18 mouse cellular contexts compared by ENCODE assay signal in genomic region chr8:34703351-34703750, GRCm38 (mm10).
DNase-seq lines count a peak whose midpoint lies in the region; ATAC-seq and TF ChIP-seq lines count a peak whose summit lies in the region.
"Had no signal": no experiment of that assay in that cellular context is flagged by ENCODE, and none has a peak within 500 bp of the region (broad histone marks: within the 10 kb centered on the region; RNA-seq: fewer than 3 reads in every experiment).

No protein-coding gene starts in this region.

- no peaks in the 10 kb centered on the region for H3K79me2 ChIP-seq in C2C12 (ENCODE audit: control insufficient read depth, insufficient read depth)

- no peak overlapping the region for H3ac ChIP-seq in C2C12 (ENCODE audit: control insufficient read depth, insufficient read length, low read depth)

- H3K36me3 ChIP-seq in forebrain, embryonic 10.5 days (replicated peaks): no peaks in the 10 kb centered on the region
- H3K36me3 ChIP-seq in forebrain, postnatal 0 days (ENCODE audit: insufficient read depth): no peaks in the 10 kb centered on the region
- no peaks in the 10 kb centered on the region for H3K36me3 ChIP-seq in C2C12 (ENCODE audit: control insufficient read depth, insufficient read depth)
- H3K36me3 ChIP-seq in forebrain, embryonic 13.5 days (ENCODE audit: poor library complexity, severe bottlenecking): no peaks in the 10 kb centered on the region
- H3K36me3 ChIP-seq: embryonic facial prominence, embryonic 15.5 days; neural tube, embryonic 13.5 days had no signal

- DNase-seq in forebrain, embryonic 10.5 days (ENCODE audit: extremely low spot score, low spot score): peak; percentile 49
- no peak for DNase-seq in forebrain, postnatal 0 days
- DNase-seq in R1 (ENCODE audit: low read depth, low spot score): peak; percentile 55
- DNase-seq in testis, postnatal 14 days (ENCODE audit: low spot score): no peak
- DNase-seq in adrenal gland, adult (ENCODE audit: inconsistent age in 2 of 2, low spot score in 1 of 2): no peak
- no peak for DNase-seq in urinary bladder, postnatal 25 days (ENCODE audit: low spot score)
- DNase-seq: gastrocnemius, postnatal 14 days; heart, postnatal 14 days; liver; lung, adult 2 months had no signal

- H3K4me1 ChIP-seq in forebrain, embryonic 10.5 days: peaks cover 25% of the 10 kb centered on the region
- H3K4me1 ChIP-seq in forebrain, postnatal 0 days (ENCODE audit: insufficient read depth): no peaks in the 10 kb centered on the region
- peaks cover 9% of the 10 kb centered on the region; the same call in 1 of the 2 replicates for H3K4me1 ChIP-seq in forebrain, embryonic 13.5 days

- no peak for ATAC-seq in forebrain, postnatal 0 days
- peak; percentile 63; the same call in 1 of the 2 replicates for ATAC-seq in forebrain, embryonic 13.5 days
- ATAC-seq: CD4-positive, CD25-positive, alpha-beta regulatory T cell, adult 4 months; intestine, embryonic 16.5 days had no signal

- WGBS in forebrain, embryonic 10.5 days: 3% methylated on average over 8 of the region's 8 CpGs
- 5% methylated on average over 8 of the region's 8 CpGs for WGBS in forebrain, postnatal 0 days
- 3% methylated on average over 8 of the region's 8 CpGs for WGBS in forebrain, embryonic 13.5 days

- peak overlapping the region; percentile 79 for H3K27ac ChIP-seq in forebrain, embryonic 10.5 days
- H3K27ac ChIP-seq in forebrain, postnatal 0 days (ENCODE audit: low read depth, low read length): no peak overlapping the region
- H3K27ac ChIP-seq in forebrain, embryonic 13.5 days: peak overlapping the region; percentile 25; the same call in 1 of the 2 replicates
- H3K27ac ChIP-seq: embryonic facial prominence, embryonic 15.5 days; kidney, postnatal 0 days; macrophage; neural tube, embryonic 13.5 days had no signal

- no peak overlapping the region for H3K4me2 ChIP-seq in forebrain, postnatal 0 days (ENCODE audit: low read depth)
- no peak overlapping the region for H3K4me2 ChIP-seq in forebrain, embryonic 13.5 days
- H3K4me2 ChIP-seq: embryonic facial prominence, embryonic 15.5 days; neural tube, embryonic 13.5 days had no signal

- H3K9ac ChIP-seq in forebrain, postnatal 0 days: no peak overlapping the region
- no peak overlapping the region for H3K9ac ChIP-seq in forebrain, embryonic 13.5 days
- H3K9ac ChIP-seq: embryonic facial prominence, embryonic 15.5 days; neural tube, embryonic 13.5 days had no signal

- H3K9me3 ChIP-seq in forebrain, embryonic 10.5 days: no peaks in the 10 kb centered on the region
- H3K9me3 ChIP-seq in forebrain, postnatal 0 days (ENCODE audit: low read length): no peaks in the 10 kb centered on the region
- H3K9me3 ChIP-seq in forebrain, embryonic 13.5 days (replicated peaks): no peaks in the 10 kb centered on the region
- H3K9me3 ChIP-seq: embryonic facial prominence, embryonic 15.5 days; neural tube, embryonic 13.5 days had no signal

- H3K4me3 ChIP-seq in forebrain, embryonic 10.5 days: no peak overlapping the region; the same call in 1 of the 2 replicates
- H3K4me3 ChIP-seq in forebrain, postnatal 0 days (ENCODE audit: low read depth, low read length): no peak overlapping the region
- no peak overlapping the region for H3K4me3 ChIP-seq in C2C12 (ENCODE audit: insufficient read depth, poor library complexity, severe bottlenecking)
- H3K4me3 ChIP-seq in forebrain, embryonic 13.5 days: no peak overlapping the region
- H3K4me3 ChIP-seq: embryonic facial prominence, embryonic 15.5 days; neural tube, embryonic 13.5 days had no signal

- H3K79me3 ChIP-seq in C2C12 (ENCODE audit: low read depth): no peaks in the 10 kb centered on the region

- TF ChIP-seq CTCF in forebrain, postnatal 0 days (IDR thresholded peaks at IDR 0.05; ENCODE audit: low read depth): no peak
- no peak for TF ChIP-seq CTCF in C2C12 (IDR thresholded peaks at IDR 0.05; ENCODE audit: control insufficient read depth, insufficient read depth, insufficient read length)

- peaks cover 10% of the 10 kb centered on the region; the same call in 1 of the 2 replicates for H3K27me3 ChIP-seq in forebrain, embryonic 10.5 days (ENCODE audit: poor library complexity, severe bottlenecking)
- H3K27me3 ChIP-seq in forebrain, postnatal 0 days (ENCODE audit: insufficient read depth, low read length): no peaks in the 10 kb centered on the region; the same call in 1 of the 2 replicates
- no peaks in the 10 kb centered on the region for H3K27me3 ChIP-seq in C2C12 (ENCODE audit: control insufficient read depth, insufficient read depth, insufficient read length)
- H3K27me3 ChIP-seq in forebrain, embryonic 13.5 days: no peaks in the 10 kb centered on the region
- H3K27me3 ChIP-seq: embryonic facial prominence, embryonic 15.5 days; neural tube, embryonic 13.5 days had no signal

TF ChIP-seq in C2C12, 6 proteins besides CTCF, POLR2A, EP300 and RAD21:
- TF ChIP-seq USF1 (IDR thresholded peaks at IDR 0.05; ENCODE audit: low read depth) (peak; percentile 17), MAX (IDR thresholded peaks at IDR 0.05) (no peak)

Comparison
In these comparisons a context has a peak if more than half of its experiments do, and no peak if none do; other contexts are left out.
1. DNase-seq: peak in forebrain, embryonic 10.5 days (single experiment) and R1 (single experiment); none in forebrain, postnatal 0 days (single experiment), testis, postnatal 14 days (single experiment), adrenal gland, adult (0 of 2) and urinary bladder, postnatal 25 days (single experiment).